Mouse (Mus musculus) MEL (cell line): ENCODE data around the gene Arhgap28. TPM values are rescaled to one million over a fixed set of nuclear protein-coding genes. Genes with fewer than 3 reads are reported as not detected.

Source experiments
- DNase-seq: peaks from one replicate; pipeline ENCODE4 v3.0.0; 2011; ENCODE audit warnings: low read depth, low spot score
- H3K27ac ChIP-seq: 2 replicates; pipeline ENCODE4 v1.5.1; 2012; ENCODE audit warnings: low read depth, mild to moderate bottlenecking, control low read depth, low read length, moderate library complexity; ENCODE audit not compliant: control insufficient read depth
- H3K27me3 ChIP-seq, 2 experiments: fragments of 150-350 bp in 1 of 2; sonication (generic) in 1 of 2; 2 replicates each; pipeline ENCODE4 v1.6.1; 2012; ENCODE audit warnings: low read length in 2 of 2, mild to moderate bottlenecking in 2 of 2, improper control_type of control experiment in 1 of 2, moderate library complexity in 1 of 2; ENCODE audit not compliant: insufficient read depth in 2 of 2, control insufficient read depth in 1 of 2
- H3K36me3 ChIP-seq, 2 experiments: 2 replicates each; pipeline ENCODE4 v1.6.1; 2012 to 2014; ENCODE audit warnings: low read length in 2 of 2, improper control_type of control experiment in 1 of 2, inconsistent platforms in 1 of 2, mild to moderate bottlenecking in 1 of 2; ENCODE audit not compliant: insufficient read depth in 2 of 2, control insufficient read depth in 1 of 2
- H3K4me1 ChIP-seq, 2 experiments: fragments of 150-350 bp in 1 of 2; sonication (generic) in 1 of 2; 2 replicates each; pipeline ENCODE4 v1.6.1; 2012; ENCODE audit warnings: low read length in 2 of 2, improper control_type of control experiment in 1 of 2, mild to moderate bottlenecking in 1 of 2; ENCODE audit not compliant: insufficient read depth in 2 of 2, control insufficient read depth in 1 of 2
- H3K4me3 ChIP-seq, 2 experiments: fragments of 150-350 bp in 1 of 2; sonication (generic) in 1 of 2; 2 replicates each; pipeline ENCODE4 v1.5.1; 2012; ENCODE audit warnings: low read depth in 2 of 2, low read length in 2 of 2, mild to moderate bottlenecking in 2 of 2, moderate library complexity in 2 of 2, control low read depth in 1 of 2, improper control_type of control experiment in 1 of 2; ENCODE audit not compliant: control insufficient read depth in 1 of 2, insufficient read depth in 1 of 2
- H3K79me2 ChIP-seq: 2 replicates; pipeline ENCODE4 v1.6.1; 2012; ENCODE audit warnings: mild to moderate bottlenecking, low read length, moderate library complexity; ENCODE audit not compliant: control insufficient read depth, poor library complexity, insufficient read depth
- H3K9ac ChIP-seq: 2 replicates; pipeline ENCODE4 v1.6.1; 2012; ENCODE audit warnings: low read depth, mild to moderate bottlenecking, control low read depth, low read length, moderate library complexity; ENCODE audit not compliant: control insufficient read depth, poor library complexity, severe bottlenecking
- H3K9me3 ChIP-seq: fragments of 150-350 bp; sonication (generic); replicated peaks from 2 replicates; pipeline ENCODE4 v1.6.1; 2012; ENCODE audit warnings: mild to moderate bottlenecking, low read length, improper control_type of control experiment, moderate library complexity; ENCODE audit not compliant: insufficient read depth
- BHLHE40 ChIP-seq: IDR thresholded peaks from 2 replicates; pipeline ENCODE4 v1.6.1; 2012; ENCODE audit warnings: low read depth, mild to moderate bottlenecking, inconsistent platforms, low read length, improper control_type of control experiment, borderline replicate concordance
- CHD1 ChIP-seq: IDR thresholded peaks from 2 replicates; pipeline ENCODE4 v1.6.1; 2012; ENCODE audit warnings: low read depth, mild to moderate bottlenecking, inconsistent platforms, low read length, improper control_type of control experiment
- CTCF ChIP-seq, 3 experiments: IDR thresholded peaks in 2 of 3; conservative IDR thresholded peaks in 1 of 3; 2 replicates each; pipeline ENCODE4 v1.5.1; 2011 to 2012; ENCODE audit warnings: low read length in 3 of 3, low read depth in 2 of 3, mild to moderate bottlenecking in 2 of 3, improper control_type of control experiment in 1 of 3, inconsistent platforms in 1 of 3, mixed read lengths in 1 of 3, moderate library complexity in 1 of 3; ENCODE audit not compliant: control insufficient read depth in 1 of 3, insufficient read depth in 1 of 3, poor library complexity in 1 of 3, severe bottlenecking in 1 of 3
- ETS1 ChIP-seq: IDR thresholded peaks from 2 replicates; pipeline ENCODE4 v1.6.1; 2012; ENCODE audit warnings: low read depth, mild to moderate bottlenecking, inconsistent platforms, low read length, improper control_type of control experiment, moderate library complexity
- GABPA ChIP-seq: IDR thresholded peaks from 2 replicates; pipeline ENCODE4 v1.6.1; 2012; ENCODE audit warnings: low read depth, mild to moderate bottlenecking, inconsistent platforms, low read length, improper control_type of control experiment, moderate library complexity
- GATA1 ChIP-seq: IDR thresholded peaks from 2 replicates; pipeline ENCODE4 v1.6.1; 2011; ENCODE audit warnings: low read depth, low read length, improper control_type of control experiment
- HCFC1 ChIP-seq: IDR thresholded peaks from 2 replicates; pipeline ENCODE4 v1.6.1; 2012; ENCODE audit warnings: low read depth, mild to moderate bottlenecking, inconsistent platforms, low read length, improper control_type of control experiment, moderate library complexity
- JUND ChIP-seq: IDR thresholded peaks from 2 replicates; pipeline ENCODE4 v1.6.1; 2011; ENCODE audit warnings: low read depth, mild to moderate bottlenecking, improper control_type of control experiment, low read length
- MYC ChIP-seq: IDR thresholded peaks from 2 replicates; pipeline ENCODE4 v1.6.1; 2011; ENCODE audit warnings: low read depth, mild to moderate bottlenecking, low read length, improper control_type of control experiment, moderate library complexity
- NELFE ChIP-seq: IDR thresholded peaks from 2 replicates; pipeline ENCODE4 v1.6.1; 2011; ENCODE audit warnings: low read depth, low read length, improper control_type of control experiment
- NRF1 ChIP-seq: IDR thresholded peaks from 2 replicates; pipeline ENCODE4 v1.6.1; 2014; ENCODE audit warnings: low read depth, mild to moderate bottlenecking, inconsistent platforms, low read length, improper control_type of control experiment, moderate library complexity; ENCODE audit not compliant: poor library complexity, insufficient read depth, severe bottlenecking
- POLR2A ChIP-seq, 2 experiments: IDR thresholded peaks; 2 replicates each; pipeline ENCODE4 v1.6.1; 2011 to 2012; ENCODE audit warnings: low read length in 2 of 2, mild to moderate bottlenecking in 2 of 2, control low read depth in 1 of 2, improper control_type of control experiment in 1 of 2, low read depth in 1 of 2, moderate library complexity in 1 of 2; ENCODE audit not compliant: control insufficient read depth in 1 of 2, insufficient read depth in 1 of 2, poor library complexity in 1 of 2
- POLR2AphosphoS2 ChIP-seq: IDR thresholded peaks from 2 replicates; pipeline ENCODE4 v1.6.1; 2011; ENCODE audit warnings: low read length, improper control_type of control experiment
- RAD21 ChIP-seq: IDR thresholded peaks from 2 replicates; pipeline ENCODE4 v1.6.1; 2011; ENCODE audit warnings: mild to moderate bottlenecking, low read depth, low read length, improper control_type of control experiment
- RCOR1 ChIP-seq: IDR thresholded peaks from 2 replicates; pipeline ENCODE4 v1.6.1; 2012; ENCODE audit warnings: low read depth, mild to moderate bottlenecking, inconsistent platforms, low read length, improper control_type of control experiment
- SIN3A ChIP-seq: IDR thresholded peaks from 2 replicates; pipeline ENCODE4 v1.6.1; 2012; ENCODE audit warnings: low read length, improper control_type of control experiment, inconsistent platforms
- SMC3 ChIP-seq: IDR thresholded peaks from 2 replicates; pipeline ENCODE4 v1.6.1; 2011; ENCODE audit warnings: low read depth, low read length, improper control_type of control experiment
- TBP ChIP-seq: IDR thresholded peaks from 2 replicates; pipeline ENCODE4 v1.8.0; 2011; ENCODE audit warnings: low read depth, low read length, improper control_type of control experiment
- USF2 ChIP-seq, 2 experiments: IDR thresholded peaks; 2 replicates each; pipeline ENCODE4 v1.6.1; 2011 to 2012; ENCODE audit warnings: improper control_type of control experiment in 2 of 2, low read length in 2 of 2, borderline replicate concordance in 1 of 2, inconsistent platforms in 1 of 2, low read depth in 1 of 2, mild to moderate bottlenecking in 1 of 2; ENCODE audit not compliant: insufficient read depth in 1 of 2
- ZKSCAN1 ChIP-seq: IDR thresholded peaks from 2 replicates; pipeline ENCODE4 v1.6.1; 2012; ENCODE audit warnings: low read depth, mild to moderate bottlenecking, inconsistent platforms, low read length, improper control_type of control experiment, moderate library complexity
- ZNF384 ChIP-seq: IDR thresholded peaks from 2 replicates; pipeline ENCODE4 v1.6.1; 2012; ENCODE audit warnings: low read depth, mild to moderate bottlenecking, inconsistent platforms, low read length, improper control_type of control experiment
- polyA plus RNA-seq, 2 experiments: library from polyadenylated mRNA; stranded (reverse) in 1 of 2; unstranded in 1 of 2; fragments of >175 nt in 1 of 2; fragments of >200 nt in 1 of 2; gene quantifications; 2 replicates each; pipeline versions ENCODE4 v1.2.1 to v1.2.4; 2012; ENCODE audit warnings: low replicate concordance in 2 of 2, low read depth in 1 of 2; ENCODE audit not compliant: insufficient read length in 2 of 2, insufficient read depth in 1 of 2, missing spikeins in 1 of 2
- total RNA-seq: library from RNA; depleted of rRNA; stranded (reverse); fragments of 300-350 nt; gene quantifications from 2 replicates; pipeline ENCODE4 v1.2.3, GENCODE M21; 2012

Gene Arhgap28
- total and polyA plus RNA-seq, 3 experiments, result not detected

DNA sequence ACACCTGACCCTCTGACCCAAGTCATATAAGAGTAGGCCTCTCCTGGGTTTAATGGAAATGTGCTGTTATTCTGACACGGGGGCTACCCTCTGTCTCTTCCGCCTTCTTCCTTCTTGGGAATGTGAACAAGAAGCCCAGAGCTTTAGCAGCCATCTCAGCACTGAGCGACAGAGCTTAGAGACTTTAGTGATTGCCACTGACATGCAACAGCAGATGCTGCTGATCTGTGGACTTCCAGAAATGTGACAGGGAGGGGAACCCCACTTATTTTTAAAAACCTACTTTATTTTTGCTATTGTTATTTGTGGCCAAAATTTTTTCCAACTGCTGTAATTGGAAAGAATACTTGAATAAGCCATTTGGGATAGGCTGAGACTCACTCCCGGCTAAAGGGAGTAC is 95.4 kb downstream of the Arhgap28 start:
- Histone ChIP-seq H3K4me1 (no peaks in the 10 kb centered on the region), H3K4me3 (no peak overlapping the region), H3K27ac (no peak overlapping the region), H3K27me3 (no peaks in the 10 kb centered on the region), H3K79me2 (no peaks in the 10 kb centered on the region), H3K9me3 (no peaks in the 10 kb centered on the region), H3K9ac (no peak overlapping the region), H3K36me3 (no peaks in the 10 kb centered on the region)
- TF ChIP-seq SMC3 (no peak), RCOR1 (no peak), BHLHE40 (no peak), GATA1 (no peak), NRF1 (no peak), HCFC1 (no peak), ZKSCAN1 (no peak), POLR2A (IDR thresholded peaks at IDR 0.05; ENCODE audit: control insufficient read depth in 1 of 2, insufficient read depth in 1 of 2, low read depth in 1 of 2, low read length in 2 of 2, poor library complexity in 1 of 2) (no peak), GABPA (no peak), ETS1 (no peak), NELFE (no peak), POLR2AphosphoS2 (no peak), TBP (no peak), CHD1 (no peak), ZNF384 (no peak), CTCF (IDR thresholded peaks at IDR 0.05 in 2 of 3, conservative IDR thresholded peaks at IDR 0.05 in 1 of 3; ENCODE audit: control insufficient read depth in 1 of 3, insufficient read depth in 1 of 3, low read depth in 2 of 3, low read length in 3 of 3, poor library complexity in 1 of 3, severe bottlenecking in 1 of 3) (no peak), SIN3A (no peak), JUND (no peak)
- DNase-seq, result no peak

DNA sequence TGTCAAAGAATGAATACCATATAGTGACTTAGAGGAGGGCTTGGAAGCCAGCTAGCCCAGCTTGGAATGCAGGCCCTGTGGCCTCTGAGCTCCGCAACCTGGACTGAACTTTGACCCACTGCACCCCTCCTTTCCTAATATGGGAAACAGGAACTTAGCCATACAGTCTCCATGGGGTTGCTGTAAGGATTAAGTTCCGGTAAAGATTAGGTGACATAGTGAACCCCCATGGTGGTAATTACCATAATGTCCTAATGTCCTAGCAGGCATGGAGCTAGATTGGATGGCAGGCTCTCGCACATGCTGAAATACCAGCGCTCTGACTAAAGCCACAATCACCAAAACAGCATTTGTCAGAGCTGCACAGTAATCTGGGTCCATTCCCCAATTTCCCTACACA is 95.8 kb downstream of the Arhgap28 start:
- Histone ChIP-seq H3K79me2 (no peaks in the 10 kb centered on the region), H3K9me3 (no peaks in the 10 kb centered on the region)
- DNase-seq, result no peak

More for the DNA sequence above, 95.8 kb downstream of the Arhgap28 start:
- no peak overlapping the region for H3K27ac ChIP-seq
- H3K9ac ChIP-seq, result no peak overlapping the region
- H3K4me3 ChIP-seq, result no peak overlapping the region
- no peaks in the 10 kb centered on the region for H3K36me3 ChIP-seq
- no peaks in the 10 kb centered on the region for H3K27me3 ChIP-seq
- H3K4me1 ChIP-seq, result no peaks in the 10 kb centered on the region
- TF ChIP-seq RAD21, result no peak
- no peak for TF ChIP-seq USF2 (IDR thresholded peaks at IDR 0.05; ENCODE audit: borderline replicate concordance in 1 of 2, insufficient read depth in 1 of 2, low read depth in 1 of 2, low read length in 2 of 2)
- no peak for TF ChIP-seq GATA1
- TF ChIP-seq MYC, result no peak
